Mouse (Mus musculus): ENCODE data around the gene Rb1.

DNA sequence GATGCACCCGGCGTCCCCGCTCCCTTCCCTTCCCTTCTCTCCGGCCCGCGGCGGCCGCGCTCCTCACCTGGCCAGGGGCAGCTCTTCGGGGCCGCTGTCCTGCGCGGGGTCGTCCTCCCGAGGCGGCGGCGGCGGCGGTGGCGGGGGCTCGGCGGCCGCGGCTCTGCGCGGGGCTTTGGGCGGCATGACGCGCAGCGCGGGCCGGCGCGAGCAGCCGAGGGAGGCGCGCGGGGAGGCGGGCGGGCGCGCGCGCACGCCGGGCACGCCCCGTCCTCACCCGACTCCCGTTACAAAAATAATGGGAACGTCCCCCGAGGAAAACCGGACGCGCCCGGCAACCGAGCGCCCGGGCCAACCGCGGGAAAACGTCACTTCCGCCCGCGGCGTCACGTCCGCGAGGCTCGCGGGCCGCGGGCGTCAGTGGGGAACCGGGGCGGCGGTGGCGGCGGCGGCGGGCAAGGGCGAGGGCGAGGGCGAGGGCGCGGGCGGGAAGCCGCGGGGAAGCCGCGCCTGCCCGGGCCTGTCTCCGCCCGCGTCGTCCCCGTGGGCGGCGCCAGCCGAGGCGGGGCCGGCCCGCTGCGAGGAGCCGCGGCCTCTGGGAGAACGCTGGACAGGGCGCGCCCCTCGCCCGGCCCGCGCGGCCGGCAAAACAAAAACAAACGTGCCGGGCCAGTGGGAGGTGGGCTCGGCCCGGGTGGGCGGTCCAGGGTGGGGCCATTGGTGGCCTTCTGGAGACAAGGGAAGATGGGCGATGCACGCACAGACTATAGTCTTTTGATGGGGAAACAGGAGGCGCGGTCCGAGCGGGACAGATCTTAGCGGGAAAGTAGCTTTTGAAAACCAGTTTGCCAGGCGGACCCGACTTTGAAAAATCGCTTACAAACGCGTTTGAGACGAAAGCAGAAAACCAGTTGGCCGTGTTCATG is at the start of gene Rb1:
- TF ChIP-seq E2F4 (IDR thresholded peaks at IDR 0.05; ENCODE audit: insufficient read depth): no peak
- peak; percentile 33 for TF ChIP-seq POLR2A (IDR thresholded peaks at IDR 0.05; ENCODE audit: insufficient read length, low read depth)
- peak; percentile 48 for TF ChIP-seq POLR2AphosphoS2 (IDR thresholded peaks at IDR 0.05; ENCODE audit: insufficient read length, low read depth)
- TF ChIP-seq TCF3 (IDR thresholded peaks at IDR 0.05; ENCODE audit: insufficient read length, low read depth): no peak
